Mouse (Mus musculus) liver, embryonic 14.5 days (tissue): ENCODE measurements at regions not wholly inside any gene's neighbourhood (a gene's known extent, or its start where the extent isn't known, plus 50 kb on each side); places are given as distances from the start of the nearest gene placed in this dataset.

Experiments
- CTCF ChIP-seq: IDR thresholded peaks from 2 replicates; pipeline ENCODE4 v1.5.1; 2016; ENCODE audit warnings: antibody characterized with exemption, low read depth, control low read depth
- EP300 ChIP-seq: IDR thresholded peaks from 2 replicates; pipeline ENCODE4 v1.6.1; 2016; ENCODE audit warnings: antibody characterized with exemption, low read depth

GRCm38 (mm10) chr2:45756395-45756794 is 639.2 kb upstream of the Zeb2 start:
- no peak for TF ChIP-seq CTCF
- no peak for TF ChIP-seq EP300
